Mouse (Mus musculus) left cerebral cortex, adult 18-20 months (tissue): ENCODE results near the gene Iqcf3. TPM values are rescaled to one million over a fixed set of nuclear protein-coding genes. Genes with fewer than 3 reads are reported as not detected.

Experiments
- DNase-seq, 2 experiments: peaks; one replicate each; pipeline ENCODE4 v3.0.0; 2021 to 2022; ENCODE audit warnings: low spot score in 2 of 2, mixed read lengths in 1 of 2
- total RNA-seq, 2 experiments: library from RNA; stranded (reverse); gene quantifications; 2 replicates each; pipeline ENCODE4 v1.2.3; 2021

Gene Iqcf3
- total RNA-seq, 2 experiments from 2014 or later = not detected

DNA sequence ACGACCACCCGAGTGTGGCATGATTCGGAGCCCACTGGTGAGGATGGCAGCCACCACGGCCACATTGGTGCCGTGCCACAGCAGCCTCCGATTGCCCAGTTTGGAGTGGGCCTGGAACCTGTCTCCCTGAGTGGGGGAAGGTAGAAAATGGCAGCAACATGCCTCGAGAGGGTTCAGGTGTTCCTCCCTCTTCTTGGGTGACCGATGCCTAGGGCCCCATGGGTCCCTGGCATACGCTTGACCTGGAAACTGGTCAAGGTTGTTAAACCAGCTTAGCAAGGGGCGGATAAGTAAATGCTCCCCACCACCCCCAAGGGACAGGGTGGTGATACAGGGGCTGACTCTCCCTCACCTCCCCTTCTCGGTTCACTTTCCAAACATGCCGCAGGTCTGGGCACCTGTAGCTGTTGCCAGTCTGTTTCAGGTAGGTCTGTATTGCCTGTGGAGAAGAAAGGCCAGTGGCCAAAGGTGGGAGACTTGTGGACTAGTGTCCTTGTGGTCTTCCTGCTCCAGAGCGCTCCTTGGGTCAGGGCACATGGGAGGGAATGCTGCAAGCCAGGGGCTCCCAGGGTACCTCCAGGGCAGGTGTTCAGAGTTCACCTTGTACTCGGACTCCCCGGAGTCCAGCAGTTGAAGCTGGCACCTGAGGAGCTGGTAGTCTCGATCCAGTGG is 88.2 kb downstream of the Iqcf3 start:
- peak; percentile 1 to 2 for DNase-seq

DNA sequence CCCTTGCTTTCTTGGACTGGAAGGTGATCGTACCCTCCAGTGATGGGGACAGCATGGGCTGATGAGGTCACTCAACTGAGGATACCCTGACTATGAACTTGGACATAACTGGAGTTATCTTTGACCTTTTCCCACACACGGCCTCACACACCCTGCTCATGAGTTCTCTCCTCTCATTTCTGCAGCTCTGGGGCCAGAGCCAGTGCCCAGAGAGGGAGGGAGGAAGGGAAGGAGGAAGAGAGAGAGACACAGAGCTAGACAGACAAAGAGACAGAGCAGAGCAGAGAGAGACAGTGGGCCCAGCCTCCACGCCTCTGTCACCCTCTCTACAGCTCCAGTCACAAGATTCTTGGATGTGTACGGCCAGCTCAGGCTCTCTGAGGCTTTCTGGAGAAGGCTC is 89.1 kb downstream of the Iqcf3 start:
- DNase-seq = no peak

DNA sequence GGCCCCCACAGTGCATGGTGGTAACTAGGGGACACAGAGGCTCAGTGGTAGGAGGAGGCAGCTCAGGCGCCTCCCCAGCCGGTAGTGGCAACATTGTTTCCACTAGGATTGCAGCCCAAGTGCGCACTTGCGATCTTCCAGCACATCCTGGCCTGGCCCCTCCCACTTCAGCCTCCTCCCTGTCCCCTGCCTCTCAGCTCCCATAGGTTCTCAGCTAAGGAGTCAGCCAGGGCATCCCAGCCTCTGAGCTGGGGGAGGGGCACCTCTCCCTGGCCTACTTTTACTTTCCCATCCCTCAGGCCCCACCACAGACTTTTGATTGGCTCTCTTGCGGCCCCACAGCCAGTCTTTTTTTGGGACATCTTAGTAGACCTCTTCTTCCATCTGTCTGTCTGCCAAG is 89.5 kb downstream of the Iqcf3 start:
- DNase-seq = no peak

DNA sequence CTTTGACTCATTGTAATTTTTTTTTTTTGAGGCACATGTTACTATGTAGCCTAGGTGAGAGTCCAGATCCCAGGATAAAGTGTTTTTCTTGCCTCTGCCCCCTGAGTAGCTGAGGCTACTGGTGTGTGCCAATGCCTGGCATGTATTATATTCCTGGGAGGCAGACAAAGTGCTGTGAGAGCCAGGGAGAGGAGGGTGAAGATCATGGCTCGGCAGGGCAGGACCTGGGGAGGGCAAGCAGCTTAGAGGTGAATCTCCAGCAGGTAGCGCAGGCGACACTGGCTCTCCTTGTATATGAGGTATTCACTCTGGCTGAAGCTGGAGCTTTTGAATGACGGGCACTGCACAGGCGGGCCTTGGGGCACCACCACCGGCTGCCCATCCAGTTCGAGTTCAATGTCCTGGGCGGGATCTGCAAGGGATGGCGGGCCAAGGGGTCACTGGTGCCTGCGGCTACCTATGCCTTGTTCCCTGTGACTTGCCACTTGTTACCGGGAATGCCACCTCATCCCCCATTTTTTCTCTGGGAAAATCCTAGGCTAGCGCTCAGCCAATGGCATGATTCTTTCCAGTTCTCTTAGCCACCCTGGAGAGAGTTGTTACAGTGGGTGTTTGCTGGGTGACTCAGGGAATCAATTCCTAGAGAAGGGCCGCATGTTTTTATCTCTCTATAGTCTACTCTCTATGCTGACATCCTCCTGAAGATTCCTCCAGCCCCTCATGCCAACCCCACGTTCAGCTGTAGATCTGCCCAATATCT is 90.3 kb downstream of the Iqcf3 start:
- DNase-seq = no peak

GRCm38 (mm10) chr9:106469776-106470175 is 91.7 kb downstream of the Iqcf3 start:
- no peak for DNase-seq

GRCm38 (mm10) chr9:106469317-106469716 is 92.1 kb downstream of the Iqcf3 start:
- no peak for DNase-seq

- no peak for DNase-seq
Measured at GRCm38 (mm10) chr9:106467746-106468145, 93.7 kb downstream of the Iqcf3 start.

DNA sequence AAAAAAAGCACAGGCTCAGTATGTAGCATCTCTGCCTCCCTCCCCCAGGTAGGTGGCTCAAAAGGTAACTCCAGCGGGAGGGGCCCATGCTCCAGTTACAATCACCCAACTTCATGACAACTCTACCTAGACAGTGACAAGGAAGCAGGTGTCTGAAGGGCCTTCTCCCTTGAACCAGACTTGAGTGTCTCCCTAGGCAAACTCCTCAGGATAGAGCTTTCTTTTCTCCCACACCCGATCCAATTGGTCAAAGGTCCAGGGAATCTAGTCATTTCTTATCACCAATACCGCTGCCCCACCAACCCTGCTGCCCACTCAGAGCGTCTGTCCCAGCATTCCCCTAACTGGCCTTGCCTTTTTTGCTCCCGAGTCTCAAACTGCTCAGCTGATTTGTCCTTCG is 94.7 kb downstream of the Iqcf3 start:
- no peak for DNase-seq

GRCm38 (mm10) chr9:106465571-106466200 is 95.7 kb downstream of the Iqcf3 start, which contains the start of gene Gpr62:
Gene Gpr62, minus strand, starts transcription at chr9:106465938.
- peak; percentile 53 to 56 for DNase-seq

- DNase-seq = peak; percentile 65 to 83
Measured at GRCm38 (mm10) chr9:106464751-106465541, 96.5 kb downstream of the Iqcf3 start.

DNA sequence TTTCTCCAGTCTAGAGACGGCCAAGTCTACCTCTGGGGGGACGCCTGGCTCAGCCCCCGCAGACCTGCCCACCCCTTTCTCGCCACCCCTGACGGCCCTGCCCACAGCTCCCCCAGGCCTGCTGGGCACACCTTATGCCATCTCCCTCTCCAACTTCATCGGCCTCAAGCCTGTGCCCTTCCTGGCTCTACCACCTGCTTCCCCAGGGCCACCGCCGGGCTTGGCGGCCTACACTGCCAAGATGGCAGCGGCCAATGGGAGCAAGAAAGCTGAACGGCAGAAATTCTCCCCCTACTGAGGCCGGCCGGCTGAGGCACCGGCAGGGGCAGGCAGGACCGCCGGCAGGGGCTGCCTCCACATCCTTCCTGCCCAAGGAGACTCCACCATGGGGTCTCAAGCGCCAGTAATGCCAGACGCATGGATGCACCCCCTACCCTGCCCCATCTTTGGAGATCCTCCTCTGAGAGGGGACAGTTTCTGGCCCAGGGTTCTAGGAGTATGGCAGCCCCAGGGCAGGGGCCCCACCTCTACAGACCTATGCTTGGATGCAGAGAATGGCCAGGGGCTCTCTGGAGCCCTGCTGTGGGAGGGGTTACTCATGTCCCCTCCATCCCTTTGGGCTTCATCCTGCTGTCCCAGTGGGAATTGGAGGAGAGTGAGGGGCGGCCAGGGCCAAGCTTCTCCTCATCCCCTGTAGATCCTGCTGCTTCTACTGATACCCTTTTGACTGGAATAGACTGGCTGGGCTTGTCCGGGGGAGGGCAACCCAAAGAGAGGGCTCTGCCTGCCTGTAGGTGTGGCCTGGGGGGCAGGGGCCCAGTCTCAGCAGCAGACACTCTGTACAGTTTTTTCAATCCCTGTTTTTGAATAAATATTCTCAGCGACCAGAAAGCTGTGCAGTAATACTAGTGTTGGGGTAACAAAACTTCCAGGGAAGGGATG is 98.0 kb downstream of the Iqcf3 start:
- no peak for DNase-seq

DNA sequence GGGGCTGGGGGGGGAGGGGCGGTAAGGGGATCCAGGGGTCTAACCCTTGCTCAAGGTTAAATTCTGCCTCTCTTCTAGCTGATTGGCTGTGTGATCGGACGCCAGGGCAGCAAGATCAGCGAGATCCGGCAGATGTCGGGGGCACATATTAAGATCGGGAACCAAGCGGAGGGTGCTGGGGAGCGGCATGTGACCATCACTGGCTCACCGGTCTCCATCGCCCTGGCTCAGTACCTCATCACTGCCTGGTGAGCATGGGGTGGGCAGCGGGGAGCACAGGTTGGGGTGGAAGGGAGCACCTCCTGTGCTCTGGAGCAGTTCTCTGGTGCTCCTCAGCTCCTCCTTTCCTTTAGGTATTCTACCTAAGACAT is 99.0 kb downstream of the Iqcf3 start:
- DNase-seq = no peak

- DNase-seq = no peak
Measured at GRCm38 (mm10) chr9:106461641-106462429, 99.6 kb downstream of the Iqcf3 start.

DNA sequence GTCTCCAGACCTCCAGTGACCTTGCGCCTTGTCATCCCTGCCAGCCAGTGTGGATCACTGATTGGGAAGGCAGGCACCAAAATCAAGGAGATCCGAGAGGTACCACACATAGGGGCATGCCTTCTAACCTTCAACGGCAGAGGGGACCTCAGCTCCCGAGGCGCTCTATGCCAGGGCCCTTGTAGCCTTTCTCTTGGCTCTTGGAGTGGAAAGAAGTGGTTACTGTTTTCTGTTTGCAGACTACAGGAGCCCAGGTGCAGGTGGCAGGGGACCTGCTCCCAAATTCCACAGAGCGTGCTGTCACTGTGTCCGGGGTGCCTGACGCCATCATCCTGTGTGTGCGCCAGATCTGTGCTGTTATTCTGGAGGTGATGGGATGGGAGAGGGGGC is 100.4 kb downstream of the Iqcf3 start:
- no peak for DNase-seq

GRCm38 (mm10) chr9:106460401-106461025 is 100.9 kb downstream of the Iqcf3 start:
- DNase-seq = no peak

- DNase-seq = peak in 1 of 2 experiments; percentile 41
Measured at GRCm38 (mm10) chr9:106459946-106460345, 101.5 kb downstream of the Iqcf3 start.

DNA sequence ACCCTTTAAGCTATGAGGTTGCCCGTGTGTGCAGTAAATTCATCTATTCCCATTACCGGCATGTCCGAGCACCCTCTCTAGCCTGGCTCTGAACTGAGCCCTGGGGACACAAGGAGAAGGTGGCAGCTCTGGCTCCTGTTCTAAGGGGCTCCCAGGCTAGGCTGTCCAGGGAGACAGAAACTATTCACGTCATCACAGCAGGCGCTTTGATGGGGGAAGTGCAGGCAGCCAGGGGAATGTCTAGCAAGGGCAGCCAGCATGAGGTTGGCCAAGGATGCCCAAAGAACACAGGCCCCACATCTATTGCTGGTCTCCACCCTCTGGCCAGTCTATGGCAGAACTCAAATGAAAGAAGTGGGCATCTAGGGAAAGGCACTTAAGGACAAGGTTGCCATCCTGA is 103.5 kb downstream of the Iqcf3 start:
- DNase-seq = no peak

DNA sequence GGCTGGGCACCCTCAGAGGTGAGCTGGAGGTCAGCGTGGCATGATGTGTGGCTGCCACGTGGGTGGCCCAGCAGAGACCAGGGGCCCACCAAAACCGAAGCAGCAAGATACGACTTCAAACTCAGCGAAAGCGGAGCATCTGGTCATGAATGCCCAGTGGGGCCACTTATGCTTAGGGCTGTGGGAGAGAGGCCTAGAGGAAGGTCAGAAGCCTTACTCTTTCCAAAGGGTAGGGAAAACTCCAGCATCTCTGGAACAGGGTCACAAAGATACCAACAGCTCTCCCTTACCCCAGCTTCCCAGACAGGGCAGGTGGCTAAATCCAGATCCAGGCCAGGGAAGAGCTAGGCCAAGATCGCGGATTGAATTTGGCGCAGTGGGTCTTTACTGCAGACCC is 104.3 kb downstream of the Iqcf3 start:
- DNase-seq = no peak
